Mouse (Mus musculus): ENCODE results near the gene Cyth1.

DNA sequence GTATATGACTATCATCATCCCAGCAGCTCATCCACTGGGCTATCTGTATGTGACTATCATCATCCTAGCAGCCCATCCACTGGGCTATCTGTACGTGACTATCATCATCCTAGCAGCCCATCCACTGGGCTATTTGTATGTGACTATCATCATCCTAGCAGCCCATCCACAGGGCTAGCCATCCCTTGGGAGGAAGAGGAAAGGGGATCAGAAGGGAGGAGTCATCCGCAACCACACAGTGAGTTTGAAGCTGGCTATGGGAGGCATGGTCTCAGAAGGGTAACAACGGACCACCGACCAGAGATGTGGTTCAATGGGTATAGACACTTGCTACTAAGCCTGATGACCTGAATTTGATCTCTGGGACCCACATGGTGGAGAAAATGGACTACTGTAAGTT lies 103.3 kb downstream of the Cyth1 start:
- TF ChIP-seq CHD2 (IDR thresholded peaks at IDR 0.05; ENCODE audit: low read length) (no peak), POLR2A (IDR thresholded peaks at IDR 0.05; ENCODE audit: low read depth, low read length) (no peak), CTCF (conservative IDR thresholded peaks at IDR 0.05 in 1 of 2, IDR thresholded peaks at IDR 0.05 in 1 of 2; ENCODE audit: low read depth in 2 of 2, low read length in 2 of 2) (no peak), ZC3H11A (IDR thresholded peaks at IDR 0.05; ENCODE audit: low read depth, low read length) (no peak), SIN3A (IDR thresholded peaks at IDR 0.05; ENCODE audit: low read length) (no peak), BHLHE40 (IDR thresholded peaks at IDR 0.05; ENCODE audit: low read depth, low read length) (no peak), USF2 (conservative IDR thresholded peaks at IDR 0.05; ENCODE audit: low read depth, low read length) (no peak), NELFE (IDR thresholded peaks at IDR 0.05; ENCODE audit: low read depth, low read length) (no peak), E2F4 (IDR thresholded peaks at IDR 0.05; ENCODE audit: insufficient replicate concordance, low read depth, low read length) (no peak), RCOR1 (conservative IDR thresholded peaks at IDR 0.05; ENCODE audit: low read depth, low read length) (no peak), SMC3 (IDR thresholded peaks at IDR 0.05; ENCODE audit: low read depth, low read length) (no peak), MXI1 (IDR thresholded peaks at IDR 0.05; ENCODE audit: low read depth, low read length) (no peak)
